Mouse (Mus musculus): ENCODE results near the gene Hipk3.

- TF ChIP-seq POLR2A (IDR thresholded peaks at IDR 0.05; ENCODE audit: borderline replicate concordance, extremely low read depth, insufficient read depth, insufficient read length, poor library complexity, severe bottlenecking): no peak
- no peak for TF ChIP-seq CTCF (IDR thresholded peaks at IDR 0.05; ENCODE audit: borderline replicate concordance, extremely low read depth, insufficient read depth, insufficient read length)
These were observed 46.0 kb upstream of the Hipk3 start for GRCm38 (mm10) chr2:104540286-104540685.

All from brain, embryonic 14.5 days (tissue).